Comparison of ENCODE assay signal across 29 mouse cellular contexts in genomic region chr7:4071066-4071465, GRCm38 (mm10). TPM values are rescaled to one million over a fixed set of nuclear protein-coding genes. Genes with fewer than 3 reads are reported as not detected.
DNase-seq lines count a peak whose midpoint lies in the region; ATAC-seq and TF ChIP-seq lines count a peak whose summit lies in the region.
"Had no signal": no experiment of that assay in that cellular context is flagged by ENCODE, and none has a peak within 500 bp of the region (broad histone marks: within the 10 kb centered on the region; RNA-seq: fewer than 3 reads in every experiment).

No protein-coding gene starts in this region.

- H3K36me3 ChIP-seq in spleen, adult 2 months (ENCODE audit: control insufficient read depth, insufficient read depth, low read length), result no peaks in the 10 kb centered on the region
- H3K36me3 ChIP-seq: embryonic facial prominence, embryonic 12.5 days; G1E; hindbrain, embryonic 13.5 days had no signal

- no peak overlapping the region for H3K4me3 ChIP-seq in spleen, adult 2 months (ENCODE audit: extremely low read depth, insufficient read depth, insufficient read length)
- H3K4me3 ChIP-seq in bone marrow macrophage, adult 2 months (ENCODE audit: insufficient read depth, low read length), result no peak overlapping the region
- H3K4me3 ChIP-seq: embryonic facial prominence, embryonic 12.5 days; hindbrain, embryonic 13.5 days had no signal

- H3K27me3 ChIP-seq in spleen, adult 2 months (ENCODE audit: control insufficient read depth, insufficient read depth, low read length), result no peaks in the 10 kb centered on the region
- H3K27me3 ChIP-seq: embryonic facial prominence, embryonic 12.5 days; hindbrain, embryonic 13.5 days had no signal

- TF ChIP-seq CTCF in spleen, adult 2 months (IDR thresholded peaks at IDR 0.05; ENCODE audit: extremely low read depth, insufficient read depth, insufficient read length, insufficient replicate concordance), result no peak
- TF ChIP-seq CTCF in bone marrow macrophage, adult 2 months (IDR thresholded peaks at IDR 0.05; ENCODE audit: low read depth, low read length), result no peak

- TF ChIP-seq POLR2A in spleen, adult 2 months (IDR thresholded peaks at IDR 0.05; ENCODE audit: low read depth, low read length), result no peak
- no peak for TF ChIP-seq POLR2A in bone marrow macrophage, adult 2 months (IDR thresholded peaks at IDR 0.05; ENCODE audit: borderline replicate concordance, low read depth, low read length)

- peaks cover 15% of the 10 kb centered on the region for H3K4me1 ChIP-seq in spleen, adult 2 months (ENCODE audit: control insufficient read depth, insufficient read depth, insufficient read length)
- peaks cover 41% of the 10 kb centered on the region for H3K4me1 ChIP-seq in bone marrow macrophage, adult 2 months (ENCODE audit: control insufficient read depth, insufficient read depth, low read length)
- H3K4me1 ChIP-seq: embryonic facial prominence, embryonic 12.5 days; hindbrain, embryonic 13.5 days had no signal

- H3K27ac ChIP-seq in spleen, adult 2 months (ENCODE audit: insufficient read depth, low read length), result peak overlapping the region; percentile 44; the same call in 1 of the 2 replicates
- H3K27ac ChIP-seq in bone marrow macrophage, adult 2 months (ENCODE audit: insufficient read depth, low read depth, low read length), result peak overlapping the region; percentile 16; the same call in 1 of the 2 replicates
- H3K27ac ChIP-seq: embryonic facial prominence, embryonic 12.5 days; hindbrain, embryonic 13.5 days; kidney, postnatal 0 days; liver, embryonic 14.5 days had no signal

- DNase-seq in spleen, adult 2 months (ENCODE audit: low read depth in 1 of 2, low spot score in 2 of 2), result peak in 1 of 2 experiments; percentile 47
- DNase-seq in spleen, postnatal 10 days (ENCODE audit: low spot score in 2 of 2), result no peak
- DNase-seq in spleen, postnatal 4 days (ENCODE audit: low spot score in 2 of 2), result peak; percentile 29 to 62
- no peak for DNase-seq in cerebellum, postnatal 4 days (ENCODE audit: low spot score in 2 of 2)
- no peak for DNase-seq in cerebellum, adult 18-20 months
- DNase-seq: adrenal gland, postnatal 14 days; cerebellum, adult 11-12 months; cerebellum, postnatal 10 days; gastrocnemius, postnatal 14 days; heart, postnatal 4 days; kidney, adult 8-10 months; kidney, postnatal 4 days; lung, embryonic 14.5 days; lung, postnatal 14 days; midbrain, embryonic 14.5 days; right cerebral cortex, adult 18-20 months; right cerebral cortex, postnatal 4 days; thymus, postnatal 14 days had no signal

- ATAC-seq in megakaryocyte, adult 5-6 weeks (ENCODE audit: poor library complexity, severe bottlenecking), result peak; percentile 66
- ATAC-seq in frontal cortex, adult (ENCODE audit: low TSS enrichment), result no peak
- ATAC-seq: forebrain, embryonic 14.5 days; intestine, embryonic 16.5 days had no signal

- 57% methylated on average over 6 of the region's 6 CpGs for WGBS in spleen, adult 2 months

RNA-seq across cellular contexts. Expression of gene Lair1, which starts 8.1 kb away (rescaled TPM):
- 26.3 and 34.1 TPM in 2 replicates for polyA plus RNA-seq in spleen, adult 2 months (2012; rRNA removed)
- polyA plus RNA-seq in bone marrow macrophage, adult 2 months (2012; ENCODE audit: insufficient read depth, insufficient read length, missing spikeins), result 116 and 127 TPM in 2 replicates
- total RNA-seq in megakaryocyte, adult 5-6 weeks (2015), result 31.5 and 39.5 TPM in 2 replicates
- total RNA-seq in megakaryocyte, adult 5-6 weeks (2017), result 58.7 and 60.8 TPM in 2 replicates

RNA-seq across cellular contexts. Expression of gene Ttyh1, which starts 48.1 kb away (rescaled TPM):
- polyA plus RNA-seq in spleen, adult 2 months (2012; rRNA removed), result 5.2 TPM in 2 replicates
- polyA plus RNA-seq in bone marrow macrophage, adult 2 months (2012; ENCODE audit: insufficient read depth, insufficient read length, missing spikeins), result not detected in 2 replicates
- not detected in 2 replicates for total RNA-seq in megakaryocyte, adult 5-6 weeks (2015)
- not detected in 2 replicates for total RNA-seq in megakaryocyte, adult 5-6 weeks (2017)
- total RNA-seq: megakaryocyte-erythroid progenitor cell, adult 5-6 weeks had no signal
- polyA plus RNA-seq: G1E had no signal

Comparison
In these comparisons a context has a peak if more than half of its experiments do, and no peak if none do; other contexts are left out.
1. DNase-seq: peak in spleen, postnatal 4 days (2 of 2); none in spleen, postnatal 10 days (0 of 2), cerebellum, postnatal 4 days (0 of 2) and cerebellum, adult 18-20 months (0 of 2).